7 mouse cellular contexts compared by ENCODE assay signal in the genomic region with DNA sequence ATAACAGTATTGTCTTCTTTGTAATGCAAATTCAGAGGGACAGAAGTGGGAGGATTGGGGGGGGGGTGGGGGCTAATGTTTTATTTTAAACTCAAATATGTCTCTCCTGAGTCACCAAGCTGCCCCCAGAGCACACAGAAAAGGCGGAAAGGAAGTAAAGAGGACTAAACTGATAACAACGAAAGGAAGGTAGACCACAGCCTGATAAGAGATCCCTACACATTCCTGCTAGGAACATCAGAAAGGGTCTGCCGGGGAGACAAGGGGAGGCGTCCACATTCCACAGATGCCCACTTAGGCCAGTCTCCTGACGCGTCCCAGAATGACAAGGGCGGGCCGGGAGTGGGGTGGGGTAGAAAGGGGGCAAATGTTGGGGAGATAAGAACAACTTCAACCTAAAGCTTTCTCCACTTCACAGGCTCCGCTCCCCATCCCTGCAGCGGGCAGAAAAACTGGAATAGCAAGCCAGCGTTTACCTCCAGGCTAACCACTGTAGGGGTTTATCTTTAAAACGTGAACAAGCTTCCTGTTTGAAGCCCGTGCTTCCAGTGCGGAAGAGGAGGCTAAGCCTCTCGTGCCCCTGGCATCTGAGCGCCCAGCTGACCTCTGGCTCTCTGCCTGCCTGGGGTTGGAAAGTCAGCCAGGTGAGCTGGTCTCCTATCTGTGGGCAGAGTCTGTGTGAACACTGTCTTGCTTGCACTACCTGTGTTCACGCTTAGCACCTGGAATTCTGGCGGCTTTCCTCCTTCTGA.
DNase-seq lines count a peak whose midpoint lies in the region; ATAC-seq lines count a peak whose summit lies in the region.

No protein-coding gene starts in this region.

- WGBS in heart, embryonic 11.5 days (ENCODE audit: insufficient replicate concordance), result 3% methylated on average over 18 of the region's 18 CpGs
- 16% methylated on average over 18 of the region's 18 CpGs for WGBS in kidney, embryonic 15.5 days
- WGBS in stomach, embryonic 15.5 days, result 11% methylated on average over 18 of the region's 18 CpGs

- no peaks in the 10 kb centered on the region for H3K9me3 ChIP-seq in heart, embryonic 11.5 days (replicated peaks; ENCODE audit: control insufficient read depth, low read length)
- no peaks in the 10 kb centered on the region for H3K9me3 ChIP-seq in kidney, embryonic 15.5 days (replicated peaks)
- no peaks in the 10 kb centered on the region for H3K9me3 ChIP-seq in stomach, embryonic 15.5 days

- no peak overlapping the region for H3K27ac ChIP-seq in heart, embryonic 11.5 days (ENCODE audit: low read depth, low read length)
- peak overlapping the region; percentile 87 for H3K27ac ChIP-seq in kidney, embryonic 15.5 days
- peak overlapping the region; percentile 87 for H3K27ac ChIP-seq in stomach, embryonic 15.5 days

- peak overlapping the region; percentile 64 for H3K4me2 ChIP-seq in heart, embryonic 11.5 days
- peak overlapping the region; percentile 57 for H3K4me2 ChIP-seq in kidney, embryonic 15.5 days
- H3K4me2 ChIP-seq in stomach, embryonic 15.5 days, result peak overlapping the region; percentile 49

- peak; percentile 53 for DNase-seq in lung, postnatal 10 days
- DNase-seq in adipocyte (ENCODE audit: low spot score), result no peak
- no peak for DNase-seq in layer of hippocampus, adult 8-10 months (ENCODE audit: low spot score in 2 of 2)

- peak overlapping the region; percentile 52; the same call in 1 of the 2 replicates for H3K9ac ChIP-seq in heart, embryonic 11.5 days (ENCODE audit: low read depth, low read length)
- 0 out of 2 replicates have a peak overlapping the region, but pooled peaks have one; percentile 7 for H3K9ac ChIP-seq in kidney, embryonic 15.5 days
- no peak overlapping the region for H3K9ac ChIP-seq in stomach, embryonic 15.5 days

- peak overlapping the region; percentile 33 for H3K4me3 ChIP-seq in heart, embryonic 11.5 days (ENCODE audit: low read depth, low read length)
- peak overlapping the region; percentile 18 for H3K4me3 ChIP-seq in kidney, embryonic 15.5 days (replicated peaks)
- peak overlapping the region; percentile 24 for H3K4me3 ChIP-seq in stomach, embryonic 15.5 days (replicated peaks)

- ATAC-seq in common myeloid progenitor, adult 5-6 weeks (replicated peaks; ENCODE audit: low read depth, poor library complexity, severe bottlenecking), result peak; percentile 69
- ATAC-seq in heart, embryonic 11.5 days (replicated peaks; ENCODE audit: insufficient number of reproducible peaks, low FRiP score, low TSS enrichment), result peak; percentile 14; the same call in 1 of the 2 replicates
- ATAC-seq in kidney, embryonic 15.5 days (replicated peaks; ENCODE audit: low FRiP score), result peak; percentile 82
- ATAC-seq in stomach, embryonic 15.5 days (ENCODE audit: insufficient read depth, low FRiP score, low read depth), result peak; percentile 87

- H3K36me3 ChIP-seq in heart, embryonic 11.5 days (ENCODE audit: control insufficient read depth, insufficient read depth, low read length), result no peaks in the 10 kb centered on the region
- no peaks in the 10 kb centered on the region for H3K36me3 ChIP-seq in kidney, embryonic 15.5 days
- no peaks in the 10 kb centered on the region for H3K36me3 ChIP-seq in stomach, embryonic 15.5 days

- H3K27me3 ChIP-seq in heart, embryonic 11.5 days (ENCODE audit: control insufficient read depth, insufficient read depth, low read length), result no peaks in the 10 kb centered on the region
- no peaks in the 10 kb centered on the region for H3K27me3 ChIP-seq in kidney, embryonic 15.5 days
- no peaks in the 10 kb centered on the region for H3K27me3 ChIP-seq in stomach, embryonic 15.5 days (replicated peaks)

- peaks cover 8% of the 10 kb centered on the region for H3K4me1 ChIP-seq in heart, embryonic 11.5 days (ENCODE audit: control insufficient read depth, insufficient read depth, low read length)
- H3K4me1 ChIP-seq in kidney, embryonic 15.5 days, result peaks cover 8% of the 10 kb centered on the region
- no peaks in the 10 kb centered on the region for H3K4me1 ChIP-seq in stomach, embryonic 15.5 days

Comparison
In these comparisons a context has a peak if more than half of its experiments do, and no peak if none do; other contexts are left out.
1. ATAC-seq: peak in every context shown above with its lines; median percentile 87 in stomach, embryonic 15.5 days; 82 in kidney, embryonic 15.5 days; 69 in common myeloid progenitor, adult 5-6 weeks; 14 in heart, embryonic 11.5 days.